Mouse (Mus musculus) left cerebral cortex, adult 9 months (tissue): Measurements from ENCODE around the gene Fxn.
"Not testable (repeated sequence)": the region's sequence is repeated elsewhere in the genome, so short reads cannot be mapped to it uniquely, and the experiment has no call there.

Experiments
- DNase-seq, 2 experiments: peaks; one replicate each; pipeline ENCODE4 v3.0.0; 2022; ENCODE audit warnings: low spot score in 2 of 2

Gene Fxn

GRCm38 (mm10) chr19:24241799-24242546, 38.4 kb downstream of the Fxn start:
- DNase-seq: no peak

GRCm38 (mm10) chr19:24241271-24241670, 39.1 kb downstream of the Fxn start:
- DNase-seq: no peak

GRCm38 (mm10) chr19:24238011-24238410, 42.4 kb downstream of the Fxn start:
- DNase-seq: no peak

- DNase-seq: not testable (repeated sequence)
These were observed 48.0 kb downstream of the Fxn start for GRCm38 (mm10) chr19:24232356-24232755.

GRCm38 (mm10) chr19:24225305-24225696, 55.1 kb downstream of the Fxn start:
- no peak for DNase-seq

GRCm38 (mm10) chr19:24224500-24225304, 55.7 kb downstream of the Fxn start, which contains the start of gene Tjp2:
Gene Tjp2 (minus strand): TSS chr19:24225030.
- peak in 1 of 2 experiments; percentile 25 for DNase-seq

- DNase-seq: no peak
These were observed 56.6 kb downstream of the Fxn start for GRCm38 (mm10) chr19:24223851-24224251.

- no peak for DNase-seq
These were observed 59.0 kb downstream of the Fxn start for GRCm38 (mm10) chr19:24221455-24221854.

GRCm38 (mm10) chr19:24220795-24221445, 59.5 kb downstream of the Fxn start:
- DNase-seq: no peak

- no peak for DNase-seq
These were observed 61.4 kb downstream of the Fxn start for GRCm38 (mm10) chr19:24219011-24219410.

GRCm38 (mm10) chr19:24218291-24218690, 62.1 kb downstream of the Fxn start:
- no peak for DNase-seq

GRCm38 (mm10) chr19:24217851-24218250, 62.6 kb downstream of the Fxn start:
- no peak for DNase-seq

GRCm38 (mm10) chr19:24216771-24217170, 63.6 kb downstream of the Fxn start:
- DNase-seq: no peak

GRCm38 (mm10) chr19:24214939-24215338, 65.5 kb downstream of the Fxn start:
- no peak for DNase-seq

- no peak for DNase-seq
These were observed 67.1 kb downstream of the Fxn start for GRCm38 (mm10) chr19:24213299-24213698.

GRCm38 (mm10) chr19:24212552-24213249, 67.7 kb downstream of the Fxn start:
- DNase-seq: no peak
